Mouse (Mus musculus) megakaryocyte, embryonic 14.5 days (primary cell): Measurements from ENCODE around the gene Otog.

ENCODE experiments used
- FLI1 ChIP-seq: IDR thresholded peaks from 2 replicates; pipeline ENCODE4 v1.6.1; 2012; ENCODE audit warnings: low read length, inconsistent platforms, mixed read lengths
- GATA1 ChIP-seq: IDR thresholded peaks from 3 replicates; pipeline ENCODE4 v1.6.1; 2012; ENCODE audit warnings: mixed read lengths, low read length, inconsistent platforms, borderline replicate concordance

- TF ChIP-seq FLI1 (no peak), GATA1 (no peak)
These were observed 11.1 kb downstream of the Otog start for GRCm38 (mm10) chr7:46251841-46252240.
